Mouse (Mus musculus) midbrain, embryonic 16.5 days (tissue): ENCODE results near the gene Armh2. TPM values are rescaled to one million over a fixed set of nuclear protein-coding genes. Genes with fewer than 3 reads are reported as not detected.

Source experiments
- ATAC-seq: fragments of 200-750 bp; cut with Nextera tagmentation; 2 replicates; pipeline ENCODE4 v1.8.0; 2017; ENCODE audit warnings: moderate TSS enrichment
- H3K27ac ChIP-seq: fragments of 300-500 bp; sonication (generic); 2 replicates; pipeline ENCODE4 v1.5.1; 2014; ENCODE audit warnings: mild to moderate bottlenecking, low read length, mixed read lengths
- H3K27me3 ChIP-seq: fragments of 300-500 bp; sonication (generic); 2 replicates; pipeline ENCODE4 v1.6.1; 2014; ENCODE audit warnings: low read depth, low read length, mixed read lengths; ENCODE audit not compliant: control insufficient read depth, insufficient read depth
- H3K36me3 ChIP-seq: fragments of 300-500 bp; sonication (generic); 2 replicates; pipeline ENCODE4 v1.6.1; 2014; ENCODE audit warnings: mild to moderate bottlenecking, low read length, moderate library complexity, mixed read lengths; ENCODE audit not compliant: control insufficient read depth, insufficient read depth
- H3K4me1 ChIP-seq: fragments of 300-500 bp; sonication (generic); 2 replicates; pipeline ENCODE4 v1.6.1; 2014; ENCODE audit warnings: mild to moderate bottlenecking, low read length, mixed read lengths; ENCODE audit not compliant: control insufficient read depth, insufficient read depth
- H3K4me2 ChIP-seq: fragments of 300-500 bp; sonication (generic); 2 replicates; pipeline ENCODE4 v1.6.1; 2014; ENCODE audit warnings: mild to moderate bottlenecking, low read length, mixed read lengths
- H3K4me3 ChIP-seq: fragments of 300-500 bp; sonication (generic); 2 replicates; pipeline ENCODE4 v1.5.1; 2014; ENCODE audit warnings: low read depth, mild to moderate bottlenecking, low read length, moderate library complexity, mixed read lengths
- H3K9ac ChIP-seq: fragments of 300-500 bp; sonication (generic); 2 replicates; pipeline ENCODE4 v1.6.1; 2014; ENCODE audit warnings: low read depth, low read length, mixed read lengths
- H3K9me3 ChIP-seq: fragments of 300-500 bp; sonication (generic); replicated peaks from 2 replicates; pipeline ENCODE4 v1.6.1; 2014; ENCODE audit warnings: mild to moderate bottlenecking, low read length, mixed read lengths; ENCODE audit not compliant: control insufficient read depth, poor library complexity, severe bottlenecking
- WGBS: fragments of 180-500 bp; shearing (Covaris S2); extraction: QIAGEN DNeasy Blood & Tissue Kit; methylation state at CpG from one replicate; pipeline ENCODE4 v1.1.7; 2014; 5-methylcytosine and 5-hydroxymethylcytosine counted together
- polyA plus RNA-seq: library from polyadenylated mRNA; unstranded; fragments of >200 nt; fragmentation: Nextera tagmentation; extraction: Ambion mirVana; gene quantifications from 2 replicates; pipeline ENCODE4 v1.2.1, GENCODE M21; 2015

Gene Armh2
- polyA plus RNA-seq, 1 experiment from 2014 or later: not detected

DNA sequence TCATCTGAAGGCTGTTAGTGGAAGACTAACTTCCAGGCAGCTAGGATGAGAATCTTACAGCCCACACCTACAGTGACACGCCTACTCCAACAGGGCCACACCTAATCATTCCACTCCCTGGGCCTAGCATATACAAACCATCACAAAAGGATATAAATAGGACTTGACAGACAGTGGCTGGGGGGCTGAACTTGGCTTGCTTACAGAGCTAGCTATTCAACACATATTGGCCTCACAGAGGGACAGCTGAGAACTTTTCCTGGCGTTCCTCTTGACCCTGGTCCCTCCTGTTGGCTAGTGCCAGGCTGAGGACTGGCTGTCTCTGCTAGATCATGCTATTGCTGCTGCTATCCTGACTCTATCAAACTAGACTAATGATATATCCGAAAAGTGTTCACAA is 6.8 kb downstream of the Armh2 start:
- no peak for ATAC-seq
- Histone ChIP-seq H3K4me3 (no peak overlapping the region), H3K4me2 (no peak overlapping the region), H3K36me3 (no peaks in the 10 kb centered on the region), H3K4me1 (no peaks in the 10 kb centered on the region), H3K9ac (no peak overlapping the region), H3K9me3 (no peaks in the 10 kb centered on the region), H3K27me3 (no peaks in the 10 kb centered on the region), H3K27ac (no peak overlapping the region)
- 87% methylated on average over 3 of the region's 3 CpGs for WGBS

GRCm38 (mm10) chr13:24750807-24751206 is 9.8 kb downstream of the Armh2 start:
- Histone ChIP-seq H3K9me3 (no peaks in the 10 kb centered on the region), H3K36me3 (no peaks in the 10 kb centered on the region), H3K4me3 (no peak overlapping the region), H3K9ac (no peak overlapping the region), H3K27me3 (no peaks in the 10 kb centered on the region), H3K27ac (no peak overlapping the region), H3K4me1 (no peaks in the 10 kb centered on the region), H3K4me2 (no peak overlapping the region)
- WGBS: 94% methylated on average over 8 of the region's 8 CpGs
- no peak for ATAC-seq

GRCm38 (mm10) chr13:24751396-24751795 is 10.4 kb downstream of the Armh2 start:
- ATAC-seq: no peak
- H3K9ac ChIP-seq: no peak overlapping the region
- no peaks in the 10 kb centered on the region for H3K9me3 ChIP-seq
- H3K27ac ChIP-seq: no peak overlapping the region
- H3K4me1 ChIP-seq: no peaks in the 10 kb centered on the region
- no peak overlapping the region for H3K4me3 ChIP-seq
- 91% methylated on average over 8 of the region's 8 CpGs for WGBS
- H3K36me3 ChIP-seq: no peaks in the 10 kb centered on the region
- no peaks in the 10 kb centered on the region for H3K27me3 ChIP-seq
- H3K4me2 ChIP-seq: no peak overlapping the region

DNA sequence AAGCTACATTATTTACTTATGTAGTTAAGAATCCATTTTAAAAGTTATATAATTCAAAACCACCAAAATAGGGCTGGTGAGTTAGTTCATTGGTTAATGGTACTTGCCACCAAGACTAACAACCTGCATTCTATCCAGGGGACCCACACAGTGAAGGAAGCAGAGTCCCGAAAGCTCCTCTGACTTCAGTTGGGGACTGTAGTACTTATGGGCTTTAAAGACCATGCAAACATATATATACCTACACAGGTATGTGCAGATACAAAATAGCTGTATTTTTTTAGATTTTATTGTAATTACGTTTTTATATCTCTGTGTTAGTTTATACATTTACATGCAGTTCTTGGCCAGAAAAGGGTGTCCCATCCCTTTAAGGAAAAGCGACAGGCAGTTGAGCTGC is 15.7 kb downstream of the Armh2 start:
- no peak for ATAC-seq
- no peaks in the 10 kb centered on the region for H3K9me3 ChIP-seq
- 97% methylated on average over 3 of the region's 3 CpGs for WGBS
- no peaks in the 10 kb centered on the region for H3K27me3 ChIP-seq
- no peak overlapping the region for H3K9ac ChIP-seq
- H3K36me3 ChIP-seq: no peaks in the 10 kb centered on the region
- peaks cover 3% of the 10 kb centered on the region; the same call in 1 of the 2 replicates for H3K4me1 ChIP-seq
- no peak overlapping the region for H3K4me2 ChIP-seq
- no peak overlapping the region for H3K4me3 ChIP-seq
- H3K27ac ChIP-seq: no peak overlapping the region

DNA sequence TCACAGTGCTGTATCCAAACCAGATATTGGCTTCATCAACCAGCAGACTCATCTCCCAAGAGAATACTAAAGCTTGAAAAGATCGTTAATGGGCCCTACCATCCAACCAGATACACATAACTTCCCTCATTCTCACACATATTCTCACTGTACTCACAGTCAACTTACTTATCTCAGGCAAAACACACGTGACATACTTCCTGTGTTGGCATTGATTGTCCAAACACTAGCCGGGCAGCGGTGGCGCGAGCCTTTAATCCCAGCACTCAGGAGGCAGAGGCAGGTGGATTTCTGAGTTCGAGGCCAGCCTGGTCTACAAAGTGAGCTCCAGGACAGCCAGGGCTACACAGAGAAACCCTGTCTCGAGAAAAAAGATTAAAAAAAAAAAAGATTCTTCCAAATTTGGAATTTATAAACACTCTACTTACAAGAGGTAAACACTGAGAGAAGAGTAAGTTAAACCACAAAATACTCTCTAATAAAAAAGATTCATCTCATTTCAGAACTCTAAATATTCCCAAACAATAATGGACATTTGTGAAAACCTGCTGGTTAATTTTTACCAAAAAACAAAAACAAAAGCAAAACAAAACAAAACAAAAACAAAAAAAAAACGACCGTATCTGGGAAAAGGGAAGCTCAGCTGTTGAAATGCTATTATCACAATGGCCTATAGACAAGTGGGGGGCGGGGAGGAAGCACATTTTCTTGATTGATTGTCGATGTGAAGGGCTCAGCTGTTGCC is 17.0 kb downstream of the Armh2 start:
- peaks cover 6% of the 10 kb centered on the region for H3K4me1 ChIP-seq
- no peak for ATAC-seq
- H3K36me3 ChIP-seq: no peaks in the 10 kb centered on the region
- H3K27me3 ChIP-seq: no peaks in the 10 kb centered on the region
- H3K4me3 ChIP-seq: no peak overlapping the region
- H3K4me2 ChIP-seq: no peak overlapping the region
- H3K9me3 ChIP-seq: no peaks in the 10 kb centered on the region
- H3K9ac ChIP-seq: no peak overlapping the region
- H3K27ac ChIP-seq: no peak overlapping the region
- 92% methylated on average over 12 of the region's 12 CpGs for WGBS

DNA sequence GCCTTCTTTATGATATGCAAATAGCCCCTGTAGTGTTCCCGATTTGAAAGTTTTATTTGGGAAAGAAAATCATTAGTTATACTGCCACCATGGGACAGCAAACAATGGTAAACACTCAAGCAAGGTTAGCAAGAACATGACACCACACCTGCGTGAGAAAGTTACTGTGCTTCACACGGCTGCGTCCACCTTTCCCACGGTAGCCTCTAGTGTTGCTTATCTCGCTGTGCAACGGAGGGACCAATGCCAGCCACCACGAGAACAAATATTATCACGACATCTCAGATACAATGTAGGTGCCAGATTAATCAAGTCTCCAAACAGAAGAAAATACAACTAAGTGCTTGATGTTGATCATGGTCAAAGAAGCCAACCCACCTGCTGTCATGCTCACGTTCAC is 18.4 kb downstream of the Armh2 start:
- H3K9ac ChIP-seq: no peak overlapping the region
- no peaks in the 10 kb centered on the region for H3K9me3 ChIP-seq
- ATAC-seq: no peak
- H3K4me2 ChIP-seq: no peak overlapping the region
- no peak overlapping the region for H3K4me3 ChIP-seq
- 94% methylated on average over 10 of the region's 10 CpGs for WGBS
- no peaks in the 10 kb centered on the region for H3K27me3 ChIP-seq
- H3K27ac ChIP-seq: no peak overlapping the region
- H3K36me3 ChIP-seq: no peaks in the 10 kb centered on the region
- H3K4me1 ChIP-seq: peaks cover 6% of the 10 kb centered on the region

DNA sequence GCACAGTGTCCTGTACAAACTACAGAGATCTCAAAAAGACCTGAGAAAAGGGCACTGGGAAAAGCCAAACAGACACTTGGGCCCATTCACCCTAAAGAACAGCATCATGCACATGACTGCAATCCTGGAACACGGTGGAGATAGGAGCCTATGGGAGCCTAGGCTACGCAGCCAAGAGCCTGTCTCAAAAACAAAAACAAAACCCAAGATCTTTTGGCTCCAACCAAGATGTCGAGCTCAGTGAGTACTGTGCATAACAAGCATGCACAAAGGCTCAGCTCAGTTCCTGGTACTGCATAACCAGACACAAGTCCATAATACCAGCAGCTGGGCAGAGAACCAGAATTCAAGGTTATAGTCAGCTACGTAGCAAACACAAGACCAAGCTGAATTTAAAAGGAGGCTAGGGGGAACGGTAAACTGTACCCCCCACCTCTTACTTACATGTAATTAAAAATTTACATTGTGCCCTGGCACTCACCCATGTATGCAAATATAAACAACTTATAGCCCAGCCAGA is 19.4 kb downstream of the Armh2 start:
- no peak overlapping the region for H3K4me3 ChIP-seq
- no peak overlapping the region for H3K27ac ChIP-seq
- H3K36me3 ChIP-seq: no peaks in the 10 kb centered on the region
- 71% methylated on average over 5 of the region's 5 CpGs for WGBS
- no peaks in the 10 kb centered on the region for H3K9me3 ChIP-seq
- H3K4me2 ChIP-seq: no peak overlapping the region
- ATAC-seq: no peak
- no peak overlapping the region for H3K9ac ChIP-seq
- H3K4me1 ChIP-seq: peaks cover 6% of the 10 kb centered on the region
- H3K27me3 ChIP-seq: no peaks in the 10 kb centered on the region

- no peak overlapping the region for H3K27ac ChIP-seq
- H3K27me3 ChIP-seq: no peaks in the 10 kb centered on the region
- H3K4me1 ChIP-seq: peaks cover 6% of the 10 kb centered on the region
- no peak; the same call in 1 of the 2 replicates for ATAC-seq
- H3K4me2 ChIP-seq: peak overlapping the region; percentile 87
- peak overlapping the region; percentile 76 for H3K4me3 ChIP-seq
- 9% methylated on average over 10 of the region's 10 CpGs for WGBS
- no peaks in the 10 kb centered on the region for H3K36me3 ChIP-seq
- no peaks in the 10 kb centered on the region for H3K9me3 ChIP-seq
- peak overlapping the region; percentile 50 for H3K9ac ChIP-seq
These were observed 20.0 kb downstream of the Armh2 start for GRCm38 (mm10) chr13:24761083-24761402.

- no peaks in the 10 kb centered on the region for H3K36me3 ChIP-seq
- ATAC-seq: peak; percentile 97
- peaks cover 6% of the 10 kb centered on the region for H3K4me1 ChIP-seq
- no peaks in the 10 kb centered on the region for H3K27me3 ChIP-seq
- WGBS: under 1% methylated on average over 79 of the region's 79 CpGs
- peak within 1 kb of the TSS; percentile 87 for H3K4me2 ChIP-seq
- H3K9me3 ChIP-seq: no peaks in the 10 kb centered on the region
- peak within 1 kb of the TSS; percentile 43; the same call in 1 of the 2 replicates for H3K27ac ChIP-seq
- peak within 1 kb of the TSS; percentile 57 for H3K9ac ChIP-seq
- H3K4me3 ChIP-seq: peak within 1 kb of the TSS; percentile 76
These were observed 20.6 kb downstream of the Armh2 start, which contains the start of gene Gmnn for GRCm38 (mm10) chr13:24761403-24762227. Gene Gmnn (minus strand): TSS chr13:24761923.
